19 mouse cellular contexts compared by ENCODE assay signal in the genomic region with DNA sequence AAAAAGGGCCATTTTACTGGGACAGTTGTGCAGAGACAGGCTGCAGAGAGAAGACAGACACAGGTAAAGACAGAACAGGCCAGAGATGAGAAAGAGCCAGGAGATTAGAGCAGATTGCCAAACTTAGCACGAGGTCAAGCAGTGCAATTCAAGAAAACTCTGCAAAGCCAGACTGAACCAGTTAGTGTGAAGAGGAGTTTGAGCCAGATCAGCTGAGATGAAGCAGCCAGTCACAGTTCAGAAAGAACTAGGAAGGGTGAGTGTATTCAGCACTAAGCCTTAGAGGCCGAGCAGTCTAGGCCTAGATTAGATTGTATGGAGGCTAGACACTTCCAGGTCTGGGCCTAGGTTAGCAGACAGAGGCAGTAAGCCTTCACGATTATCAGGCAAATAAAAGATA. TPM values are rescaled to one million over a fixed set of nuclear protein-coding genes. Genes with fewer than 3 reads are reported as not detected.
A peak's percentile ranks its signal among the peaks of the same experiment; 100 is the strongest.
DNase-seq lines count a peak whose midpoint lies in the region; ATAC-seq and TF ChIP-seq lines count a peak whose summit lies in the region.
"Had no signal": no experiment of that assay in that cellular context is flagged by ENCODE, and none has a peak within 500 bp of the region (broad histone marks: within the 10 kb centered on the region; RNA-seq: fewer than 3 reads in every experiment).

No protein-coding gene starts in this region.

- no peaks in the 10 kb centered on the region for H3K36me3 ChIP-seq in kidney, embryonic 15.5 days
- H3K36me3 ChIP-seq in kidney, postnatal 0 days (ENCODE audit: insufficient read depth, low read length) = no peaks in the 10 kb centered on the region
- H3K36me3 ChIP-seq: forebrain, embryonic 12.5 days; liver, embryonic 12.5 days; midbrain, embryonic 13.5 days had no signal

- H3K9me3 ChIP-seq in kidney, embryonic 15.5 days (replicated peaks) = no peaks in the 10 kb centered on the region
- no peaks in the 10 kb centered on the region for H3K9me3 ChIP-seq in kidney, postnatal 0 days (replicated peaks; ENCODE audit: low read length)
- H3K9me3 ChIP-seq: forebrain, embryonic 12.5 days; G1E; liver, embryonic 12.5 days; midbrain, embryonic 13.5 days had no signal

- DNase-seq in kidney, adult 8-10 months = peak; percentile 52 to 70
- DNase-seq in R1 (ENCODE audit: low read depth, low spot score) = peak; percentile 30
- DNase-seq in kidney, postnatal 0 days (ENCODE audit: low spot score) = no peak
- DNase-seq in cerebellum, postnatal 14 days = no peak
- DNase-seq: adrenal gland, adult 8-10 months; cerebellum, postnatal 10 days; gastrocnemius, postnatal 36 days; heart, postnatal 4 days; left cerebral cortex, postnatal 4 days; thymus, adult 2 months had no signal

- 82% methylated on average over 3 of the region's 3 CpGs for WGBS in kidney, embryonic 15.5 days
- WGBS in kidney, postnatal 0 days = 82% methylated on average over 3 of the region's 3 CpGs

- H3K4me1 ChIP-seq in kidney, embryonic 15.5 days = 0 out of 2 replicates have a peak, but pooled peaks cover 3% of the 10 kb centered on the region
- no peaks in the 10 kb centered on the region for H3K4me1 ChIP-seq in kidney, postnatal 0 days (replicated peaks; ENCODE audit: insufficient read depth, low read length)
- H3K4me1 ChIP-seq: midbrain, embryonic 13.5 days had no signal

- no peak overlapping the region for H3K9ac ChIP-seq in kidney, embryonic 15.5 days
- H3K9ac ChIP-seq in kidney, postnatal 0 days (ENCODE audit: low read depth, low read length) = no peak overlapping the region
- H3K9ac ChIP-seq: forebrain, embryonic 12.5 days; liver, embryonic 12.5 days; midbrain, embryonic 13.5 days had no signal

- no peak overlapping the region for H3K4me3 ChIP-seq in kidney, embryonic 15.5 days (replicated peaks)
- H3K4me3 ChIP-seq in kidney, postnatal 0 days (replicated peaks; ENCODE audit: low read depth, low read length) = no peak overlapping the region
- H3K4me3 ChIP-seq: forebrain, embryonic 12.5 days; liver, embryonic 12.5 days; midbrain, embryonic 13.5 days had no signal

- ATAC-seq in kidney, embryonic 15.5 days (replicated peaks; ENCODE audit: low FRiP score) = no peak
- ATAC-seq in kidney, postnatal 0 days (replicated peaks; ENCODE audit: low FRiP score, low read depth) = peak; percentile 43; the same call in 1 of the 2 replicates
- ATAC-seq in megakaryocyte-erythroid progenitor cell, adult 5-6 weeks (replicated peaks; ENCODE audit: low FRiP score, low TSS enrichment, poor library complexity, severe bottlenecking) = peak; percentile 41
- no peak for ATAC-seq in inflammation-experienced regulatory T-cells, adult 6 months
- ATAC-seq: hindbrain, postnatal 0 days; liver, embryonic 12.5 days; midbrain, embryonic 13.5 days had no signal

- no peaks in the 10 kb centered on the region for H3K27me3 ChIP-seq in kidney, embryonic 15.5 days
- H3K27me3 ChIP-seq in kidney, postnatal 0 days (ENCODE audit: insufficient read depth, low read length) = no peaks in the 10 kb centered on the region
- H3K27me3 ChIP-seq: forebrain, embryonic 12.5 days; liver, embryonic 12.5 days; midbrain, embryonic 13.5 days had no signal

- TF ChIP-seq CTCF in kidney, postnatal 0 days (IDR thresholded peaks at IDR 0.05; ENCODE audit: low read depth) = no peak

- no peak overlapping the region for H3K4me2 ChIP-seq in kidney, embryonic 15.5 days
- no peak overlapping the region for H3K4me2 ChIP-seq in kidney, postnatal 0 days (ENCODE audit: low read length)
- H3K4me2 ChIP-seq: forebrain, embryonic 12.5 days; liver, embryonic 12.5 days; midbrain, embryonic 13.5 days had no signal

- no peak overlapping the region for H3K27ac ChIP-seq in kidney, embryonic 15.5 days
- no peak overlapping the region for H3K27ac ChIP-seq in kidney, postnatal 0 days
- H3K27ac ChIP-seq: forebrain, embryonic 12.5 days; hindbrain, postnatal 0 days; liver, embryonic 12.5 days; macrophage; midbrain, embryonic 13.5 days had no signal

RNA-seq across cellular contexts. Expression of a gene that starts 39.4 kb away (rescaled TPM):
- 84.9 and 85.4 TPM in 2 replicates for polyA plus RNA-seq in kidney, embryonic 15.5 days (2015; fragmentation: Nextera tagmentation; extraction: Ambion mirVana)
- 66.8 and 70.4 TPM in 2 replicates for polyA plus RNA-seq in kidney, postnatal 0 days (2015; fragmentation: Nextera tagmentation; extraction: Ambion mirVana)
- total RNA-seq in megakaryocyte-erythroid progenitor cell, adult 5-6 weeks (2014; fragmentation: Nextera tagmentation) = 494 and 673 TPM in 2 replicates
- 307 and 371 TPM in 2 replicates for total RNA-seq in megakaryocyte-erythroid progenitor cell, adult 5-6 weeks (2017)
- 100 to 1,000 TPM in 1 of 3 experiments, 10 to 100 TPM in 2; 47.1 to 105 (median 92.6) TPM for polyA plus RNA-seq in inflammation-experienced regulatory T-cells, adult 6 months (2017; shearing (Covaris generic))

RNA-seq across cellular contexts. Expression of a gene that starts 47.2 kb away (rescaled TPM):
- polyA plus RNA-seq in kidney, embryonic 15.5 days (2015; fragmentation: Nextera tagmentation; extraction: Ambion mirVana) = 19.1 and 21.3 TPM in 2 replicates
- 23.6 and 27.4 TPM in 2 replicates for polyA plus RNA-seq in kidney, postnatal 0 days (2015; fragmentation: Nextera tagmentation; extraction: Ambion mirVana)
- 29.1 and 44.1 TPM in 2 replicates for total RNA-seq in megakaryocyte-erythroid progenitor cell, adult 5-6 weeks (2014; fragmentation: Nextera tagmentation)
- total RNA-seq in megakaryocyte-erythroid progenitor cell, adult 5-6 weeks (2017) = 19.2 and 23.6 TPM in 2 replicates
- polyA plus RNA-seq in inflammation-experienced regulatory T-cells, adult 6 months (2017; shearing (Covaris generic)) = 10 to 100 TPM; 68.5 to 100.0 (median 78.8) TPM

Comparison
In these comparisons a context has a peak if more than half of its experiments do, and no peak if none do; other contexts are left out.
1. DNase-seq: peak in kidney, adult 8-10 months (2 of 2) and R1 (single experiment); none in kidney, postnatal 0 days (single experiment) and cerebellum, postnatal 14 days (0 of 2).
2. ATAC-seq: peak in kidney, postnatal 0 days (single experiment) and megakaryocyte-erythroid progenitor cell, adult 5-6 weeks (single experiment); none in kidney, embryonic 15.5 days (single experiment) and inflammation-experienced regulatory T-cells, adult 6 months (single experiment).